Comparison of ENCODE assay signal across 9 mouse cellular contexts in the genomic region with DNA sequence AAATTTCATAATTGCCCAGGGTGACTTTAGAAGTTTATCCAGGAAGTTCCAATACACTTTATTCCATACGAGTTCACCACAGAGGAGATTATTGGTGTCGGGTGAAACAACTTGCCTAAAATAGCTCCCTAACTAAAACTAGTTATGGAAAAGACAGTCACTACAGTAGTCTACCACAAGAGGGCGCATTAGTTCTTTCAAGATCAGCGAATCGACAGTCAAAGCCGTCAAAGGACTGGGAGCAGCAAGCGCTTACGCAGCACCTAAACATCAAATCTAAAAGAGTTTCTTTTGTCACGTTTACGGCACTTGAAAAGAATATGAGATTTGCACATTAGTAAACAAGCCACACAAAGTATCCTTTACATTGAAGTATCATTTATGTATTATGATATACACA.
DNase-seq lines count a peak whose midpoint lies in the region; ATAC-seq and TF ChIP-seq lines count a peak whose summit lies in the region.
"Had no signal": no experiment of that assay in that cellular context is flagged by ENCODE, and none has a peak within 500 bp of the region (broad histone marks: within the 10 kb centered on the region; RNA-seq: fewer than 3 reads in every experiment).

No protein-coding gene starts in this region.

- DNase-seq in adrenal gland, postnatal 14 days: peak; percentile 67
- no peak for DNase-seq in adrenal gland, postnatal 25 days
- DNase-seq in neural tube, embryonic 10.5 days (ENCODE audit: extremely low spot score, low spot score): no peak
- peak in 1 of 2 experiments; percentile 33 for DNase-seq in cerebellum, adult 2 months
- peak; percentile 13 to 63 for DNase-seq in heart, adult 9 months (ENCODE audit: low spot score in 2 of 2)
- peak; percentile 36 for DNase-seq in liver, postnatal 0 days
- DNase-seq in skeletal muscle tissue, adult 2 months (ENCODE audit: low read depth, low spot score): peak; percentile 82

- H3K9ac ChIP-seq in neural tube, embryonic 14.5 days (replicated peaks; ENCODE audit: low read depth, low read length): no peak overlapping the region
- H3K9ac ChIP-seq in liver, postnatal 0 days (replicated peaks): no peak overlapping the region
- H3K9ac ChIP-seq: limb, embryonic 12.5 days had no signal

- no peak for TF ChIP-seq POLR2A in cerebellum, adult 2 months (IDR thresholded peaks at IDR 0.05; ENCODE audit: borderline replicate concordance, insufficient read depth, low read length)

- no peaks in the 10 kb centered on the region for H3K36me3 ChIP-seq in neural tube, embryonic 14.5 days (ENCODE audit: control insufficient read depth, insufficient read depth, low read length)
- H3K36me3 ChIP-seq in liver, postnatal 0 days (replicated peaks; ENCODE audit: insufficient read depth, low read length): no peaks in the 10 kb centered on the region
- H3K36me3 ChIP-seq: limb, embryonic 12.5 days had no signal

- 13% methylated on average over 10 of the region's 10 CpGs for WGBS in neural tube, embryonic 14.5 days
- WGBS in cerebellum, adult 2 months: 5% methylated on average over 10 of the region's 10 CpGs
- 6% methylated on average over 10 of the region's 10 CpGs for WGBS in liver, postnatal 0 days (ENCODE audit: insufficient replicate concordance)

- no peaks in the 10 kb centered on the region for H3K27me3 ChIP-seq in neural tube, embryonic 14.5 days (ENCODE audit: control insufficient read depth, insufficient read depth, low read length)
- H3K27me3 ChIP-seq in cerebellum, adult 2 months (ENCODE audit: control insufficient read depth, insufficient read depth, low read length): no peaks in the 10 kb centered on the region; the same call in 1 of the 2 replicates
- no peaks in the 10 kb centered on the region for H3K27me3 ChIP-seq in liver, postnatal 0 days (ENCODE audit: insufficient read depth, low read length)

- H3K4me1 ChIP-seq in neural tube, embryonic 14.5 days (ENCODE audit: control insufficient read depth, insufficient read depth, low read length): no peaks in the 10 kb centered on the region
- H3K4me1 ChIP-seq in cerebellum, adult 2 months (ENCODE audit: control insufficient read depth, insufficient read depth, low read length): no peaks in the 10 kb centered on the region
- H3K4me1 ChIP-seq in liver, postnatal 0 days (ENCODE audit: insufficient read depth): no peaks in the 10 kb centered on the region
- H3K4me1 ChIP-seq: limb, embryonic 12.5 days had no signal

- no peak overlapping the region for H3K4me3 ChIP-seq in neural tube, embryonic 14.5 days (ENCODE audit: low read depth, low read length)
- no peak overlapping the region for H3K4me3 ChIP-seq in cerebellum, adult 2 months (replicated peaks; ENCODE audit: insufficient read depth, low read depth, low read length)
- H3K4me3 ChIP-seq in liver, postnatal 0 days (ENCODE audit: low read depth, low read length): no peak overlapping the region
- H3K4me3 ChIP-seq: limb, embryonic 12.5 days had no signal

- peak; percentile 51; the same call in 1 of the 2 replicates for ATAC-seq in neural tube, embryonic 14.5 days (ENCODE audit: low read depth)
- ATAC-seq in liver, postnatal 0 days: peak; percentile 55

- no peak overlapping the region for H3K27ac ChIP-seq in neural tube, embryonic 14.5 days (ENCODE audit: low read depth, low read length)
- no peak overlapping the region for H3K27ac ChIP-seq in cerebellum, adult 2 months (ENCODE audit: insufficient read depth, low read length)
- no peak overlapping the region for H3K27ac ChIP-seq in liver, postnatal 0 days (ENCODE audit: low read depth)
- H3K27ac ChIP-seq: limb, embryonic 12.5 days had no signal

- no peak for TF ChIP-seq EP300 in liver, postnatal 0 days (IDR thresholded peaks at IDR 0.05; ENCODE audit: low read depth)

- no peak overlapping the region for H3K4me2 ChIP-seq in neural tube, embryonic 14.5 days (ENCODE audit: low read depth, low read length)
- H3K4me2 ChIP-seq in liver, postnatal 0 days (ENCODE audit: low read depth, low read length): no peak overlapping the region
- H3K4me2 ChIP-seq: limb, embryonic 12.5 days had no signal

- peak; percentile 50; the same call in 1 of the 2 replicates for TF ChIP-seq CTCF in cerebellum, adult 2 months (IDR thresholded peaks at IDR 0.05; ENCODE audit: borderline replicate concordance, insufficient read depth, low read depth, low read length)
- peak; percentile 89 for TF ChIP-seq CTCF in liver, postnatal 0 days (IDR thresholded peaks at IDR 0.05; ENCODE audit: low read depth)

- no peaks in the 10 kb centered on the region for H3K9me3 ChIP-seq in neural tube, embryonic 14.5 days (ENCODE audit: control insufficient read depth, low read length)
- no peaks in the 10 kb centered on the region for H3K9me3 ChIP-seq in liver, postnatal 0 days (ENCODE audit: low read length)
- H3K9me3 ChIP-seq: limb, embryonic 12.5 days had no signal

Comparison
In these comparisons a context has a peak if more than half of its experiments do, and no peak if none do; other contexts are left out.
1. DNase-seq: peak in adrenal gland, postnatal 14 days (single experiment), heart, adult 9 months (2 of 2), liver, postnatal 0 days (single experiment) and skeletal muscle tissue, adult 2 months (single experiment); none in adrenal gland, postnatal 25 days (single experiment) and neural tube, embryonic 10.5 days (single experiment).